Comparison of ENCODE assay signal across 21 mouse cellular contexts in the genomic region with DNA sequence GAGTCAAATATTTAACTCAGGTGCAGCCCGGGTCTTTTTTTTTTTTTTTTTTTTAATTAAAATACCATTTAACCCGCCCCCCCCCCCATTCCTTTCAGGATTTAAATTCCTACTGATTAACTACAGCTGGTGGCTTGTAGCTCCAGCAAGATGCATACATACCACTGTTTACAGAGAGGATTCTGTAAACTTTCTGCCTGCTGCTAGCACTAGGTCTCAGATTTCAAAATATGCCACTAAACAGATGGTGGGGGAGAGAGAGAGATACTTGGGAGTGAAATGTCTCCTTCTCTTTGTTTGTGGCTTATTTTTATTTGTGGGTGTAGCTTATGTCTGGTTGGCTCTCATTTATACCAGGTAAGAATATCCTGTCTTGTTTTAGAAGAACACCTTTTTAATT.
DNase-seq lines count a peak whose midpoint lies in the region; ATAC-seq and TF ChIP-seq lines count a peak whose summit lies in the region.
"Had no signal": no experiment of that assay in that cellular context is flagged by ENCODE, and none has a peak within 500 bp of the region (broad histone marks: within the 10 kb centered on the region; RNA-seq: fewer than 3 reads in every experiment).

No protein-coding gene starts in this region.

- ATAC-seq in kidney, embryonic 16.5 days (ENCODE audit: low FRiP score, low TSS enrichment) = no peak; the same call in 1 of the 2 replicates
- peak; percentile 70 for ATAC-seq in lung, embryonic 16.5 days (ENCODE audit: low read depth)
- 0 out of 2 replicates have a peak, but pooled peaks have one; percentile 76 for ATAC-seq in embryonic facial prominence, embryonic 15.5 days (ENCODE audit: insufficient number of reproducible peaks, low FRiP score, low TSS enrichment, low read depth)
- peak; percentile 26; the same call in 1 of the 2 replicates for ATAC-seq in limb, embryonic 14.5 days (ENCODE audit: low FRiP score, low read depth)
- ATAC-seq: intestine, postnatal 0 days; lung, postnatal 0 days had no signal

- H3K9ac ChIP-seq in kidney, embryonic 16.5 days (replicated peaks; ENCODE audit: low read length) = no peak overlapping the region
- no peak overlapping the region for H3K9ac ChIP-seq in lung, embryonic 16.5 days (ENCODE audit: low read length)
- no peak overlapping the region for H3K9ac ChIP-seq in embryonic facial prominence, embryonic 15.5 days
- H3K9ac ChIP-seq in limb, embryonic 14.5 days (ENCODE audit: low read depth, low read length, severe bottlenecking) = no peak overlapping the region
- H3K9ac ChIP-seq: heart, embryonic 12.5 days; hindbrain, embryonic 14.5 days; limb, embryonic 15.5 days; liver, embryonic 14.5 days had no signal

- H3K27me3 ChIP-seq in kidney, embryonic 16.5 days (ENCODE audit: insufficient read depth, low read length) = no peaks in the 10 kb centered on the region
- no peaks in the 10 kb centered on the region for H3K27me3 ChIP-seq in lung, embryonic 16.5 days (ENCODE audit: control insufficient read depth, insufficient read depth, low read depth, low read length)
- no peaks in the 10 kb centered on the region for H3K27me3 ChIP-seq in embryonic facial prominence, embryonic 15.5 days
- H3K27me3 ChIP-seq in limb, embryonic 14.5 days (ENCODE audit: control insufficient read depth, insufficient read depth, low read length) = no peaks in the 10 kb centered on the region
- H3K27me3 ChIP-seq: CH12.LX; heart, embryonic 12.5 days; limb, embryonic 15.5 days had no signal

- 17% methylated on average over 2 of the region's 2 CpGs for WGBS in kidney, embryonic 16.5 days
- 3% methylated on average over 2 of the region's 2 CpGs for WGBS in lung, embryonic 16.5 days
- 0% methylated on average over 2 of the region's 2 CpGs for WGBS in embryonic facial prominence, embryonic 15.5 days
- 2% methylated on average over 2 of the region's 2 CpGs for WGBS in limb, embryonic 14.5 days

- TF ChIP-seq POLR2A in limb, embryonic 14.5 days (IDR thresholded peaks at IDR 0.05; ENCODE audit: borderline replicate concordance, extremely low read depth, insufficient read depth, insufficient read length) = no peak

- H3K9me3 ChIP-seq in kidney, embryonic 16.5 days (ENCODE audit: low read length) = no peaks in the 10 kb centered on the region
- H3K9me3 ChIP-seq in lung, embryonic 16.5 days (ENCODE audit: control insufficient read depth, low read length) = no peaks in the 10 kb centered on the region
- H3K9me3 ChIP-seq in embryonic facial prominence, embryonic 15.5 days (replicated peaks) = no peaks in the 10 kb centered on the region
- no peaks in the 10 kb centered on the region for H3K9me3 ChIP-seq in limb, embryonic 14.5 days (ENCODE audit: control insufficient read depth, low read length)
- H3K9me3 ChIP-seq: heart, embryonic 12.5 days; limb, embryonic 15.5 days had no signal

- no peak for DNase-seq in kidney, adult 9 months
- no peak for DNase-seq in lung, postnatal 4 days
- no peak for DNase-seq in limb, embryonic 14.5 days (ENCODE audit: low spot score)
- DNase-seq in liver = no peak
- no peak for DNase-seq in right cerebral cortex, postnatal 36 days (ENCODE audit: low spot score in 2 of 2)
- DNase-seq: adrenal gland, adult 8-10 months; cerebellum, adult 9-10 months; cerebellum, postnatal 36 days; heart, adult 2 months; midbrain, embryonic 14.5 days; thymus, postnatal 14 days had no signal

- H3K36me3 ChIP-seq in kidney, embryonic 16.5 days (ENCODE audit: insufficient read depth, low read length) = no peaks in the 10 kb centered on the region
- H3K36me3 ChIP-seq in lung, embryonic 16.5 days (ENCODE audit: control insufficient read depth, insufficient read depth, low read length) = no peaks in the 10 kb centered on the region
- no peaks in the 10 kb centered on the region for H3K36me3 ChIP-seq in embryonic facial prominence, embryonic 15.5 days
- H3K36me3 ChIP-seq in limb, embryonic 14.5 days (ENCODE audit: control insufficient read depth, insufficient read depth, low read length) = no peaks in the 10 kb centered on the region
- H3K36me3 ChIP-seq: heart, embryonic 12.5 days; limb, embryonic 15.5 days had no signal

- peaks cover 51% of the 10 kb centered on the region for H3K4me1 ChIP-seq in kidney, embryonic 16.5 days (ENCODE audit: insufficient read depth, low read length)
- H3K4me1 ChIP-seq in lung, embryonic 16.5 days (replicated peaks; ENCODE audit: control insufficient read depth, insufficient read depth, low read length) = peaks cover 8% of the 10 kb centered on the region
- peaks cover 41% of the 10 kb centered on the region for H3K4me1 ChIP-seq in embryonic facial prominence, embryonic 15.5 days
- peaks cover 8% of the 10 kb centered on the region for H3K4me1 ChIP-seq in limb, embryonic 14.5 days (ENCODE audit: control insufficient read depth, insufficient read depth, low read length)

- H3K4me2 ChIP-seq in kidney, embryonic 16.5 days (replicated peaks; ENCODE audit: low read depth, low read length) = no peak overlapping the region
- no peak overlapping the region for H3K4me2 ChIP-seq in lung, embryonic 16.5 days (ENCODE audit: low read depth, low read length)
- H3K4me2 ChIP-seq in embryonic facial prominence, embryonic 15.5 days (replicated peaks) = no peak overlapping the region
- H3K4me2 ChIP-seq in limb, embryonic 14.5 days (replicated peaks; ENCODE audit: low read depth, low read length, severe bottlenecking) = no peak overlapping the region
- H3K4me2 ChIP-seq: heart, embryonic 12.5 days; hindbrain, embryonic 14.5 days; limb, embryonic 15.5 days had no signal

- H3K4me3 ChIP-seq in kidney, embryonic 16.5 days (ENCODE audit: low read length) = no peak overlapping the region
- H3K4me3 ChIP-seq in lung, embryonic 16.5 days (ENCODE audit: low read length) = no peak overlapping the region
- no peak overlapping the region for H3K4me3 ChIP-seq in embryonic facial prominence, embryonic 15.5 days (replicated peaks)
- no peak overlapping the region for H3K4me3 ChIP-seq in limb, embryonic 14.5 days (replicated peaks; ENCODE audit: low read length)
- H3K4me3 ChIP-seq: heart, adult 2 months; heart, embryonic 12.5 days; limb, embryonic 15.5 days had no signal

- H3K27ac ChIP-seq in kidney, embryonic 16.5 days (ENCODE audit: low read length) = 0 out of 2 replicates have a peak overlapping the region, but pooled peaks have one; percentile 30
- H3K27ac ChIP-seq in lung, embryonic 16.5 days (ENCODE audit: low read length) = no peak overlapping the region
- H3K27ac ChIP-seq in embryonic facial prominence, embryonic 15.5 days (replicated peaks) = 0 out of 2 replicates have a peak overlapping the region, but pooled peaks have one; percentile 28
- H3K27ac ChIP-seq in limb, embryonic 14.5 days (replicated peaks; ENCODE audit: low read depth, low read length) = no peak overlapping the region
- H3K27ac ChIP-seq: heart, adult 2 months; hindbrain, embryonic 14.5 days; limb, embryonic 15.5 days; liver, embryonic 14.5 days had no signal

Comparison
In these comparisons a context has a peak if more than half of its experiments do, and no peak if none do; other contexts are left out.
1. H3K27ac ChIP-seq: peak in kidney, embryonic 16.5 days (single experiment) and embryonic facial prominence, embryonic 15.5 days (single experiment); none in lung, embryonic 16.5 days (single experiment) and limb, embryonic 14.5 days (single experiment).